Comparison of ENCODE assay signal across 10 mouse cellular contexts in genomic region chr11:54478414-54478813, GRCm38 (mm10). TPM values are rescaled to one million over a fixed set of nuclear protein-coding genes. Genes with fewer than 3 reads are reported as not detected.
DNase-seq lines count a peak whose midpoint lies in the region; ATAC-seq and TF ChIP-seq lines count a peak whose summit lies in the region.
"Had no signal": no experiment of that assay in that cellular context is flagged by ENCODE, and none has a peak within 500 bp of the region (broad histone marks: within the 10 kb centered on the region; RNA-seq: fewer than 3 reads in every experiment).

No protein-coding gene starts in this region.

- TF ChIP-seq CTCF in lung, postnatal 0 days (IDR thresholded peaks at IDR 0.05): peak; percentile 73

- no peaks in the 10 kb centered on the region for H3K4me1 ChIP-seq in hindbrain, embryonic 10.5 days (replicated peaks)
- H3K4me1 ChIP-seq in hindbrain, embryonic 12.5 days: no peaks in the 10 kb centered on the region
- H3K4me1 ChIP-seq in lung, postnatal 0 days (ENCODE audit: insufficient read depth, low read depth, low read length): no peaks in the 10 kb centered on the region

- H3K9ac ChIP-seq in hindbrain, embryonic 12.5 days: no peak overlapping the region
- no peak overlapping the region for H3K9ac ChIP-seq in lung, postnatal 0 days (replicated peaks; ENCODE audit: low read depth)

- ATAC-seq in hindbrain, embryonic 12.5 days (ENCODE audit: low FRiP score): no peak
- ATAC-seq in lung, postnatal 0 days: no peak

- 87% methylated on average over 1 of the region's 1 CpGs for WGBS in hindbrain, embryonic 10.5 days
- 88% methylated on average over 1 of the region's 1 CpGs for WGBS in hindbrain, embryonic 12.5 days
- WGBS in lung, postnatal 0 days: 92% methylated on average over 1 of the region's 1 CpGs

- no peaks in the 10 kb centered on the region; the same call in 1 of the 2 replicates for H3K9me3 ChIP-seq in hindbrain, embryonic 10.5 days
- no peaks in the 10 kb centered on the region for H3K9me3 ChIP-seq in hindbrain, embryonic 12.5 days (replicated peaks)
- no peaks in the 10 kb centered on the region for H3K9me3 ChIP-seq in lung, postnatal 0 days (ENCODE audit: low read length)
- H3K9me3 ChIP-seq: megakaryocyte, embryonic 14.5 days had no signal

- no peak for TF ChIP-seq EP300 in lung, postnatal 0 days (IDR thresholded peaks at IDR 0.05)

- no peaks in the 10 kb centered on the region for H3K27me3 ChIP-seq in hindbrain, embryonic 10.5 days (ENCODE audit: insufficient read depth, poor library complexity, severe bottlenecking)
- H3K27me3 ChIP-seq in hindbrain, embryonic 12.5 days: no peaks in the 10 kb centered on the region
- H3K27me3 ChIP-seq in lung, postnatal 0 days (replicated peaks; ENCODE audit: insufficient read depth, low read length): no peaks in the 10 kb centered on the region
- H3K27me3 ChIP-seq: megakaryocyte, embryonic 14.5 days had no signal

- peak; percentile 13 for DNase-seq in hindbrain, embryonic 10.5 days (ENCODE audit: low spot score)
- DNase-seq in A20 (ENCODE audit: low read depth, low spot score) (peak; percentile 58), NIH3T3 (ENCODE audit: low read depth) (peak; percentile 59)
- peak; percentile 24 for DNase-seq in lung, postnatal 0 days (ENCODE audit: low spot score)
- no peak for DNase-seq in natural killer cell, adult 2 months (ENCODE audit: low spot score in 2 of 2)
- no peak for DNase-seq in frontal cortex, postnatal 10 days (ENCODE audit: low spot score in 2 of 2)
- DNase-seq in layer of hippocampus, adult 9-11 months: no peak
- DNase-seq: gastrocnemius, postnatal 14 days had no signal

- H3K4me2 ChIP-seq in hindbrain, embryonic 12.5 days (replicated peaks): no peak overlapping the region
- H3K4me2 ChIP-seq in lung, postnatal 0 days (replicated peaks; ENCODE audit: low read depth, low read length): no peak overlapping the region

- no peak overlapping the region for H3K27ac ChIP-seq in hindbrain, embryonic 10.5 days
- no peak overlapping the region for H3K27ac ChIP-seq in hindbrain, embryonic 12.5 days
- no peak overlapping the region for H3K27ac ChIP-seq in lung, postnatal 0 days (ENCODE audit: low read length)

- H3K4me3 ChIP-seq in hindbrain, embryonic 10.5 days: no peak overlapping the region
- H3K4me3 ChIP-seq in hindbrain, embryonic 12.5 days: no peak overlapping the region
- no peak overlapping the region for H3K4me3 ChIP-seq in lung, postnatal 0 days (ENCODE audit: low read depth, low read length)
- H3K4me3 ChIP-seq: megakaryocyte, embryonic 14.5 days had no signal

- peaks cover 21% of the 10 kb centered on the region for H3K36me3 ChIP-seq in hindbrain, embryonic 10.5 days
- H3K36me3 ChIP-seq in hindbrain, embryonic 12.5 days: peaks cover 9% of the 10 kb centered on the region; the same call in 1 of the 2 replicates
- H3K36me3 ChIP-seq in lung, postnatal 0 days (ENCODE audit: insufficient read depth, low read length): 0 out of 2 replicates have a peak, but pooled peaks cover 4% of the 10 kb centered on the region

RNA-seq across cellular contexts. Expression of gene Fnip1, which starts 40.4 kb away (rescaled TPM):
- 7.5 and 8.4 TPM in 2 replicates for polyA plus RNA-seq in hindbrain, embryonic 10.5 days (2016; fragmentation: Nextera tagmentation; extraction: Ambion mirVana)
- 12.1 and 13.2 TPM in 2 replicates for polyA plus RNA-seq in hindbrain, embryonic 12.5 days (2016; fragmentation: Nextera tagmentation; extraction: Ambion mirVana)
- polyA plus RNA-seq in lung, postnatal 0 days (2015; fragmentation: Nextera tagmentation; extraction: Ambion mirVana): 8.2 and 9.2 TPM in 2 replicates

RNA-seq across cellular contexts. Expression of gene Rapgef6, which starts 44.2 kb away (rescaled TPM):
- polyA plus RNA-seq in hindbrain, embryonic 10.5 days (2016; fragmentation: Nextera tagmentation; extraction: Ambion mirVana): 29.6 and 38.3 TPM in 2 replicates
- 38.6 and 41.7 TPM in 2 replicates for polyA plus RNA-seq in hindbrain, embryonic 12.5 days (2016; fragmentation: Nextera tagmentation; extraction: Ambion mirVana)
- 28.3 and 30.1 TPM in 2 replicates for polyA plus RNA-seq in lung, postnatal 0 days (2015; fragmentation: Nextera tagmentation; extraction: Ambion mirVana)

Comparison
In these comparisons a context has a peak if more than half of its experiments do, and no peak if none do; other contexts are left out.
1. DNase-seq: peak in hindbrain, embryonic 10.5 days (single experiment), A20 (single experiment), NIH3T3 (single experiment) and lung, postnatal 0 days (single experiment); none in natural killer cell, adult 2 months (0 of 2), frontal cortex, postnatal 10 days (0 of 2) and layer of hippocampus, adult 9-11 months (single experiment).